Mouse (Mus musculus) lung, adult 2 months (tissue): ENCODE measurements around the gene Kcnip1.

Source experiments
- CTCF ChIP-seq: fragments of 200-500 bp; IDR thresholded peaks from 2 replicates; pipeline ENCODE4 v1.5.1; 2011; ENCODE audit warnings: mild to moderate bottlenecking, low read length, control low read depth; ENCODE audit not compliant: insufficient read depth
- POLR2A ChIP-seq: fragments of 200-500 bp; IDR thresholded peaks from 2 replicates; pipeline ENCODE4 v1.6.1; 2011; ENCODE audit warnings: low read depth, mild to moderate bottlenecking, control low read depth, low read length, borderline replicate concordance; ENCODE audit errors: extremely low read depth

- TF ChIP-seq POLR2A: no peak
- no peak for TF ChIP-seq CTCF
Measured at GRCm38 (mm10) chr11:33751503-33751902, 241.4 kb downstream of the Kcnip1 start.
